Mouse (Mus musculus) neural tube, embryonic 13.5 days (tissue): Measurements from ENCODE around the gene Ddx4. TPM values are rescaled to one million over a fixed set of nuclear protein-coding genes. Genes with fewer than 3 reads are reported as not detected.
A peak's percentile ranks its signal among the peaks of the same experiment; 100 is the strongest.

ENCODE experiments used
- ATAC-seq: fragments of 200-750 bp; cut with Nextera tagmentation; 2 replicates; pipeline ENCODE4 v1.8.0; 2017; ENCODE audit warnings: low read depth, mild to moderate bottlenecking, moderate TSS enrichment, moderate library complexity
- H3K27ac ChIP-seq: fragments of 300-500 bp; sonication (generic); replicated peaks from 2 replicates; pipeline ENCODE4 v1.5.1; 2015; ENCODE audit warnings: moderate library complexity, mild to moderate bottlenecking, inconsistent platforms
- H3K27me3 ChIP-seq: fragments of 300-500 bp; sonication (generic); 2 replicates; pipeline ENCODE4 v1.6.1; 2015; ENCODE audit warnings: mild to moderate bottlenecking, inconsistent platforms
- H3K36me3 ChIP-seq: fragments of 300-500 bp; sonication (generic); 2 replicates; pipeline ENCODE4 v1.6.1; 2015; ENCODE audit warnings: mild to moderate bottlenecking, inconsistent platforms
- H3K4me1 ChIP-seq: fragments of 300-500 bp; sonication (generic); replicated peaks from 2 replicates; pipeline ENCODE4 v1.6.1; 2015; ENCODE audit warnings: inconsistent platforms
- H3K4me2 ChIP-seq: fragments of 300-500 bp; sonication (generic); 2 replicates; pipeline ENCODE4 v1.6.1; 2015; ENCODE audit warnings: inconsistent platforms, mild to moderate bottlenecking, moderate library complexity
- H3K4me3 ChIP-seq: fragments of 300-500 bp; sonication (generic); 2 replicates; pipeline ENCODE4 v1.5.1; 2015; ENCODE audit warnings: mild to moderate bottlenecking, inconsistent platforms
- H3K9ac ChIP-seq: fragments of 300-500 bp; sonication (generic); 2 replicates; pipeline ENCODE4 v1.6.1; 2015; ENCODE audit warnings: moderate library complexity, mild to moderate bottlenecking, inconsistent platforms
- H3K9me3 ChIP-seq: fragments of 300-500 bp; sonication (generic); 2 replicates; pipeline ENCODE4 v1.6.1; 2016; ENCODE audit warnings: inconsistent platforms
- WGBS: fragments of 180-500 bp; shearing (Covaris S2); methylation state at CpG from one replicate; pipeline ENCODE4 v1.1.7; 2015; 5-methylcytosine and 5-hydroxymethylcytosine counted together
- polyA plus RNA-seq: library from polyadenylated mRNA; unstranded; fragments of >200 nt; fragmentation: Nextera tagmentation; extraction: Ambion mirVana; gene quantifications from 2 replicates; pipeline ENCODE4 v1.2.1, GENCODE M21; 2015

Ddx4 gene
- 0.63 and 1.1 TPM in 2 replicates for polyA plus RNA-seq

DNA sequence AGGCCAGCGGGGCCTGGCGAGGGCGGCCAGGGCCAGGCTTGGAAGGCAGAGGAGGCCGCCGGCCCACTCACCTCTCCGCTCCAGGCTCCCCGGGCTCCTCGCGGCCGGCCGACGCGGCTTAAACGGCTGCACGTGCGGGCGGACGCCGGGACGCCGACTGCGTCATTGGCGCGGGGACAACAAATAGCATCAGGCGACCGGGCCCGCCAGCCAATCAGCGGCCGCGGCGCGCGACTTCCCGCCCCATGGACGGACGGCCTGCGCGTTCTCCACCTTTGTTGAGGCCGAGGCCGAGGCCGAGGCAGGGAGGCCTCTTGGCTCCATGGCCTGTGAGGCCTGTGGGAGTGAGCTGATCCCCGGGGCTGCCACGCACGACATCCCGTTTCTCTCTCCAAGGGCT, at the start of gene Ddx4:
Gene Ddx4 (minus strand): TSS at position 271 of the 400 bp plus-strand sequence.
- Histone ChIP-seq H3K4me2 (no peak within 1 kb of the TSS), H3K4me3 (no peak within 1 kb of the TSS), H3K9me3 (peaks cover 16% of the 10 kb centered on the region), H3K27ac (no peak within 1 kb of the TSS), H3K9ac (no peak within 1 kb of the TSS), H3K27me3 (no peaks in the 10 kb centered on the region), H3K36me3 (no peaks in the 10 kb centered on the region), H3K4me1 (no peaks in the 10 kb centered on the region)
- ATAC-seq, result no peak
- 73% methylated on average over 45 of the region's 45 CpGs for WGBS

DNA sequence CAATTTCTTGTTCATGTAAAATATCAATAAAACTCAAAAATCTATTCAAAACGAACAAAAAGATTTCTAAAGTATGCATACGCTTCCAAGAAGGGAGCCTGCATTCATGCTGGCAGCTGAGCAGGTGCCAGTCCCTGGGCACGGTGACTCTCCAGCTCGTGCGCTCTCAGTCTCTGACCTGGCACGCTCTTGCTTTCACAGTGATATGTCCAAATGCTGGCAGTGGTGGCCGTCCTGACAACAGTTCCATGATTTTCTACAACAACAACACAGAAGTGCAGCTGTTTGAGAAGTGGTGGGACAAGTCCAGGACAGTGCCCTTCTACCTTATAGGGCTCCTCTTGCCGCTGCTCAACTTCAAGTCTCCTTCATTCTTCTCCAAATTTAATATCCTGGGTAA, 49.0 kb upstream of the Ddx4 start:
- 93% methylated on average over 8 of the region's 8 CpGs for WGBS
- no peak for ATAC-seq
- Histone ChIP-seq H3K4me1 (no peaks in the 10 kb centered on the region), H3K36me3 (peaks cover 61% of the 10 kb centered on the region), H3K4me2 (no peak overlapping the region), H3K27ac (no peak overlapping the region), H3K9me3 (no peaks in the 10 kb centered on the region), H3K9ac (no peak overlapping the region), H3K27me3 (no peaks in the 10 kb centered on the region), H3K4me3 (no peak overlapping the region)

- H3K4me2 ChIP-seq, result no peak overlapping the region
- H3K4me1 ChIP-seq, result no peaks in the 10 kb centered on the region
- ATAC-seq, result no peak
- peaks cover 47% of the 10 kb centered on the region for H3K36me3 ChIP-seq
- H3K4me3 ChIP-seq, result no peak overlapping the region
- WGBS, result 96% methylated on average over 8 of the region's 8 CpGs
- H3K9me3 ChIP-seq, result no peaks in the 10 kb centered on the region
- H3K27ac ChIP-seq, result no peak overlapping the region
- H3K9ac ChIP-seq, result no peak overlapping the region
- H3K27me3 ChIP-seq, result no peaks in the 10 kb centered on the region
These were observed 43.4 kb upstream of the Ddx4 start for GRCm38 (mm10) chr13:112695526-112696240.

DNA sequence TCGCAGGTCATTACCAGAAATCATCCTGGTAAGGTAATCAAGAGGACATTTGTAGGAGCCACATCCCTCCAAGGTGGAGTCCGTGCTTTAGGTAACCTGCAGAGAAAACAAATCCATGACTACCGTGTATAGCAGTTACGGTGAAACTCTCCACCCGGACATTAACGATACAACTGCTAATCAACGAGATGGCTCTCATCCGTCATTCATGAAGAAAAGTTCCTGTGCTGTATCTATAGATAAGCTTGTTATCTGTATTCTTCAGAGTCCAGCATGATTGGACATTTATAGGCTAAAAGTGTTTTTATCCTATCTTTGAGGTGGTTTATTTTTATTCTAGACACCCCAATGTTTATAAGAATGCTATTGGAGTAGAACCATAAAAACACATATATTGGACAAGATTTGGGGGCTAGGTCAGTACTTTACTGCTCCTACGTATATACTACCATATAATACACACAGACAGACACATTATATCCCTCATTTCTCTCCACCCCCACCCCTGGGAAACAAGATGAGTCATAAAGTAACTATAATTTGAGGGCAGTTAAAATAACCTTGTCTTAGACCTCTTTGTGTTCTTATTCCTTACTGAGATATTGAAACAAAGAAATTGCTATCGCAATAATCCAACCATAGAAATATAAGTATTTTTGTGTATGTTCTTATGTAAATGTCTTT, 40.7 kb upstream of the Ddx4 start:
- Histone ChIP-seq H3K4me1 (no peaks in the 10 kb centered on the region), H3K9ac (no peak overlapping the region), H3K27ac (no peak overlapping the region), H3K4me2 (no peak overlapping the region), H3K9me3 (no peaks in the 10 kb centered on the region), H3K4me3 (no peak overlapping the region), H3K27me3 (no peaks in the 10 kb centered on the region), H3K36me3 (peaks cover 29% of the 10 kb centered on the region)
- 92% methylated on average over 10 of the region's 10 CpGs for WGBS
- no peak for ATAC-seq

DNA sequence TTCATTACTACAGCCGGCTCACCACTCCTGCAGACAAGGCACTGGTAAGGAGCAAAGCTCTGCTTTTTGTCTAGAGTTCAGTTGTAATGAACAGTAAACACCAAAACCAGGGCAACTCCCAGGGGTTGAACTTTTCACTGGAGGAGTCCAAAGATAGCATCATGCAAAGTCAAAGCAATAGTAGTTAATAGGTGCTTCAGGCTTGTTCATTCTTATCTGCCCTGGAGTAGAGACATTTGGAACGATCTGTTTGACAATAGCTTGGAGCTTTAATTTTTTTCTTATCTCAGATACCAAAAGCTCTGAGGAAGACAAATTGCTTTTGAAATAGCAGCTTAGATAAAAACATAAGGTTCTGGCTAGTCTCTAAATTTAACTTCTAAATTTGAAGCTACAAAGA, 33.9 kb upstream of the Ddx4 start:
- H3K36me3 ChIP-seq, result peaks cover 20% of the 10 kb centered on the region
- H3K9me3 ChIP-seq, result no peaks in the 10 kb centered on the region
- H3K4me3 ChIP-seq, result no peak overlapping the region
- no peaks in the 10 kb centered on the region for H3K27me3 ChIP-seq
- H3K9ac ChIP-seq, result no peak overlapping the region
- no peak for ATAC-seq
- no peak overlapping the region for H3K4me2 ChIP-seq
- 92% methylated on average over 2 of the region's 2 CpGs for WGBS
- H3K27ac ChIP-seq, result no peak overlapping the region
- H3K4me1 ChIP-seq, result no peaks in the 10 kb centered on the region

- H3K36me3 ChIP-seq, result peaks cover 18% of the 10 kb centered on the region
- WGBS, result 86% methylated on average over 6 of the region's 6 CpGs
- no peak overlapping the region for H3K9ac ChIP-seq
- H3K4me1 ChIP-seq, result no peaks in the 10 kb centered on the region
- ATAC-seq, result no peak
- no peaks in the 10 kb centered on the region for H3K27me3 ChIP-seq
- H3K27ac ChIP-seq, result no peak overlapping the region
- H3K4me3 ChIP-seq, result no peak overlapping the region
- no peak overlapping the region for H3K4me2 ChIP-seq
- no peaks in the 10 kb centered on the region for H3K9me3 ChIP-seq
These were observed 31.7 kb upstream of the Ddx4 start for GRCm38 (mm10) chr13:112683970-112684369.

DNA sequence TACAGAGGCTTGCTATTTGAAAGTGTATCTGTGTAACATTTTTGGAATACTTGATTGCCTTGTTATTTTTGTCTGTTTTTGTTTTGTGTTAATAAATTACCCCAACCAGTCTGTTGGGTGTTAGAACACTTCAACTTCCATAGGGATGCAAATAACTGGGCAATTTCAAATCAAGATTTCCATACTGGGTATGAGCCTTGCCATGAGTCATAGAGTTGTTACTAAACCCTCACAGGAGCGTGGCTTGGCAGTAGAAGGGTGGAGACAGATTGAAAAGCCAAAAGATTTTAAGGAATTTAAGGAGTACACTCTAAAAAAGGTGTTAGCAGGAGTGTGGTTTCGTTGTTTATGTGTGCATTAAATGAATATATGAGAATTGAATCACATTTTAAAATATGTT, 31.0 kb upstream of the Ddx4 start:
- ATAC-seq, result no peak
- Histone ChIP-seq H3K27me3 (no peaks in the 10 kb centered on the region), H3K4me2 (no peak overlapping the region), H3K9me3 (no peaks in the 10 kb centered on the region), H3K9ac (no peak overlapping the region), H3K4me1 (no peaks in the 10 kb centered on the region), H3K36me3 (peaks cover 24% of the 10 kb centered on the region), H3K4me3 (no peak overlapping the region), H3K27ac (no peak overlapping the region)
- WGBS, result 81% methylated on average over 2 of the region's 2 CpGs

- Histone ChIP-seq H3K27ac (no peak overlapping the region), H3K27me3 (no peaks in the 10 kb centered on the region), H3K4me1 (no peaks in the 10 kb centered on the region), H3K9ac (no peak overlapping the region), H3K36me3 (peaks cover 24% of the 10 kb centered on the region), H3K4me3 (no peak overlapping the region), H3K9me3 (no peaks in the 10 kb centered on the region), H3K4me2 (no peak overlapping the region)
- ATAC-seq, result no peak
- WGBS, result 89% methylated on average over 4 of the region's 4 CpGs
These were observed 25.9 kb upstream of the Ddx4 start for GRCm38 (mm10) chr13:112678154-112678553.

GRCm38 (mm10) chr13:112673899-112674447, 21.7 kb upstream of the Ddx4 start:
- H3K9me3 ChIP-seq, result no peaks in the 10 kb centered on the region
- H3K4me2 ChIP-seq, result no peak overlapping the region
- no peak overlapping the region for H3K27ac ChIP-seq
- no peak overlapping the region for H3K4me3 ChIP-seq
- 12% methylated on average over 9 of the region's 9 CpGs for WGBS
- H3K36me3 ChIP-seq, result peaks cover 50% of the 10 kb centered on the region
- H3K4me1 ChIP-seq, result no peaks in the 10 kb centered on the region
- peak; percentile 78 for ATAC-seq
- no peak overlapping the region for H3K9ac ChIP-seq
- H3K27me3 ChIP-seq, result no peaks in the 10 kb centered on the region

- Histone ChIP-seq H3K36me3 (peaks cover 39% of the 10 kb centered on the region), H3K4me1 (no peaks in the 10 kb centered on the region), H3K9ac (no peak overlapping the region), H3K4me3 (no peak overlapping the region), H3K4me2 (no peak overlapping the region), H3K27me3 (no peaks in the 10 kb centered on the region), H3K27ac (no peak overlapping the region), H3K9me3 (no peaks in the 10 kb centered on the region)
- WGBS, result 85% methylated on average over 6 of the region's 6 CpGs
- no peak for ATAC-seq
These were observed 20.5 kb upstream of the Ddx4 start for GRCm38 (mm10) chr13:112672797-112673196.

DNA sequence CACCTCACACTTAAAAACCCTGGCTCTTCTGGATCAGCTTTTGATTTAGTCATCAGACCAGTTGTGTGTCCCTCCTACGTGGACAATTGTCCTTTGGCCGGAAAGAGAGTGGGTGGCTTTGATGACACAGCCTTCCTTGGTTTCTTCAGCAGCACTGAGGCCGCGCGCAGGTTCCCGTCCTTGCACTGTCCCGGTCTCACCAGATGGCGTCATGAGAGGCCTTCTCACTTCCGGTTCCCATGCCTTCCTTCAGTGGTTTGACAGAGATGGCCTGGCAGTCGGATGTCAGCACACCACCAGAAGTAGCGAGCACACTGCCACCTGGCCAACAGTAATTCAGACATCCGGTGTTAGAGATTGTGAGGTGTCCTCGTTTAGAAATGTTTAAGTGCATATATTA, 19.4 kb upstream of the Ddx4 start:
- no peaks in the 10 kb centered on the region for H3K9me3 ChIP-seq
- no peak overlapping the region for H3K27ac ChIP-seq
- H3K4me3 ChIP-seq, result no peak overlapping the region
- H3K27me3 ChIP-seq, result no peaks in the 10 kb centered on the region
- no peak overlapping the region for H3K9ac ChIP-seq
- ATAC-seq, result no peak; the same call in 1 of the 2 replicates
- no peaks in the 10 kb centered on the region for H3K4me1 ChIP-seq
- peaks cover 34% of the 10 kb centered on the region for H3K36me3 ChIP-seq
- no peak overlapping the region for H3K4me2 ChIP-seq
- WGBS, result 78% methylated on average over 13 of the region's 13 CpGs

DNA sequence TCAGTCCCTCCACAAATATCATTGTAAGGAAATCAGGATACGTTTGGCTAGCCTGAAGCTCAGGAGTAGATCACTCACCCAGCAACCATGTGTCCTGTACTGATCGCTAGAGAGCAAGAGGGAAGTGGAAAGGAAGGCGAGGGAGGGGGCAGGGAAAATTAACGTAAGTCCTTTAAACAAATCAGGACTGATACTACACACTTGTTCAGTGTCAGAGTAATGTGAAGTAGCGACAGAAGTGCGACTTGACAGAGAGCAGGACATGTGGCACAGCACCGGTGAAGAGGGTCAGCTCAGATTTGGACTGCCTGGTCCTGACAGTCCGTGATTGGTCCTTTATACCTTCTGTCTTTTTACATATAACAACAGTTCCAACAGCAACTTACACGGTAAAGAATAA, 14.9 kb upstream of the Ddx4 start:
- Histone ChIP-seq H3K36me3 (peaks cover 27% of the 10 kb centered on the region), H3K4me1 (no peaks in the 10 kb centered on the region), H3K9ac (no peak overlapping the region), H3K4me3 (no peak overlapping the region), H3K27ac (no peak overlapping the region), H3K9me3 (no peaks in the 10 kb centered on the region), H3K27me3 (no peaks in the 10 kb centered on the region), H3K4me2 (no peak overlapping the region)
- ATAC-seq, result no peak
- 87% methylated on average over 9 of the region's 9 CpGs for WGBS
